Mouse (Mus musculus) liver, embryonic 15.5 days (tissue): ENCODE data around the gene Serpinc1. TPM values are rescaled to one million over a fixed set of nuclear protein-coding genes. Genes with fewer than 3 reads are reported as not detected.
"Not testable (repeated sequence)": the region's sequence is repeated elsewhere in the genome, so short reads cannot be mapped to it uniquely, and the experiment has no call there.

Experiments
- ATAC-seq: fragments of 200-750 bp; cut with Nextera tagmentation; 2 replicates; pipeline ENCODE4 v1.8.0; 2017; ENCODE audit warnings: moderate number of reproducible peaks, mild to moderate bottlenecking, moderate library complexity; ENCODE audit not compliant: insufficient read depth
- H3K27ac ChIP-seq: fragments of 300-500 bp; sonication (generic); replicated peaks from 2 replicates; pipeline ENCODE4 v1.5.1; 2015; ENCODE audit warnings: mild to moderate bottlenecking, inconsistent platforms
- H3K27me3 ChIP-seq: fragments of 300-500 bp; sonication (generic); 2 replicates; pipeline ENCODE4 v1.6.1; 2015; ENCODE audit warnings: mild to moderate bottlenecking, inconsistent platforms
- H3K36me3 ChIP-seq: fragments of 300-500 bp; sonication (generic); replicated peaks from 2 replicates; pipeline ENCODE4 v1.6.1; 2015; ENCODE audit warnings: moderate library complexity, mild to moderate bottlenecking, inconsistent platforms
- H3K4me1 ChIP-seq: fragments of 300-500 bp; sonication (generic); replicated peaks from 2 replicates; pipeline ENCODE4 v1.6.1; 2015; ENCODE audit warnings: inconsistent platforms
- H3K4me2 ChIP-seq: fragments of 300-500 bp; sonication (generic); 2 replicates; pipeline ENCODE4 v1.6.1; 2015; ENCODE audit warnings: moderate library complexity, mild to moderate bottlenecking, inconsistent platforms
- H3K4me3 ChIP-seq: fragments of 300-500 bp; sonication (generic); replicated peaks from 2 replicates; pipeline ENCODE4 v1.5.1; 2015; ENCODE audit warnings: mild to moderate bottlenecking, inconsistent platforms
- H3K9ac ChIP-seq: fragments of 300-500 bp; sonication (generic); 2 replicates; pipeline ENCODE4 v1.6.1; 2015; ENCODE audit warnings: moderate library complexity, mild to moderate bottlenecking, inconsistent platforms
- H3K9me3 ChIP-seq: fragments of 300-500 bp; sonication (generic); replicated peaks from 2 replicates; pipeline ENCODE4 v1.6.1; 2016; ENCODE audit warnings: inconsistent platforms
- WGBS: fragments of 180-500 bp; shearing (Covaris S2); methylation state at CpG from one replicate; pipeline ENCODE4 v1.1.7; 2015; ENCODE audit warnings: mixed read lengths; ENCODE audit not compliant: insufficient replicate concordance; 5-methylcytosine and 5-hydroxymethylcytosine counted together
- polyA plus RNA-seq: library from polyadenylated mRNA; unstranded; fragments of >200 nt; fragmentation: Nextera tagmentation; extraction: Ambion mirVana; gene quantifications from 2 replicates; pipeline ENCODE4 v1.2.1, GENCODE M21; 2015

Gene Serpinc1
- polyA plus RNA-seq, 1 experiment from 2014 or later: 916 TPM

GRCm38 (mm10) chr1:160984731-160985130, 6.3 kb downstream of the Serpinc1 start:
- H3K4me2 ChIP-seq: not testable (repeated sequence)

GRCm38 (mm10) chr1:160985477-160985876, 7.1 kb downstream of the Serpinc1 start:
- H3K27ac ChIP-seq: no peak overlapping the region
- H3K4me3 ChIP-seq: no peak overlapping the region
- 77% methylated on average over 6 of the region's 6 CpGs for WGBS

More at GRCm38 (mm10) chr1:160984731-160985130, 6.3 kb downstream of the Serpinc1 start:
- H3K27ac ChIP-seq, H3K36me3 ChIP-seq, H3K4me1 ChIP-seq, H3K9ac ChIP-seq, H3K9me3 ChIP-seq, ATAC-seq, H3K4me3 ChIP-seq, H3K27me3 ChIP-seq: not testable (repeated sequence)
- 48% methylated on average over 1 of the region's 1 CpGs for WGBS

GRCm38 (mm10) chr1:160986881-160987635, 8.7 kb downstream of the Serpinc1 start:
- Histone ChIP-seq H3K27ac (peak overlapping the region; percentile 70), H3K36me3 (no peaks in the 10 kb centered on the region), H3K4me1 (peaks cover 11% of the 10 kb centered on the region), H3K9ac (peak overlapping the region; percentile 21; the same call in 1 of the 2 replicates), H3K4me2 (peak overlapping the region; percentile 44; the same call in 1 of the 2 replicates), H3K4me3 (peak overlapping the region; percentile 45), H3K9me3 (no peaks in the 10 kb centered on the region), H3K27me3 (no peaks in the 10 kb centered on the region)
- peak; percentile 84 for ATAC-seq
- 74% methylated on average over 17 of the region's 17 CpGs for WGBS

More at GRCm38 (mm10) chr1:160985477-160985876, 7.1 kb downstream of the Serpinc1 start:
- Histone ChIP-seq H3K36me3 (no peaks in the 10 kb centered on the region), H3K9me3 (no peaks in the 10 kb centered on the region), H3K4me2 (no peak overlapping the region), H3K27me3 (no peaks in the 10 kb centered on the region), H3K4me1 (peaks cover 8% of the 10 kb centered on the region), H3K9ac (no peak overlapping the region)
- no peak for ATAC-seq

DNA sequence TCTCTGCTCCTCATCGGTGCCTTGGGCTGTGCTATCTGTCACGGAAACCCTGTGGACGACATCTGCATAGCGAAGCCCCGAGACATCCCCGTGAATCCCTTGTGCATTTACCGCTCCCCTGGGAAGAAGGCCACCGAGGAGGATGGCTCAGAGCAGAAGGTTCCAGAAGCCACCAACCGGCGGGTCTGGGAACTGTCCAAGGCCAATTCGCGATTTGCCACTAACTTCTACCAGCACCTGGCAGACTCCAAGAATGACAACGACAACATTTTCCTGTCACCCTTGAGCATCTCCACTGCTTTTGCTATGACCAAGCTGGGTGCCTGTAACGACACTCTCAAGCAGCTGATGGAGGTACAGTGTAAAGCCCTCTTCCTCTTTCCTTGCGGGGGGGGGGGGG, 11.0 kb downstream of the Serpinc1 start:
- ATAC-seq: no peak
- 73% methylated on average over 15 of the region's 15 CpGs for WGBS
- Histone ChIP-seq H3K27ac (no peak overlapping the region), H3K4me1 (peaks cover 11% of the 10 kb centered on the region), H3K9ac (no peak overlapping the region), H3K4me3 (peak overlapping the region; percentile 45), H3K4me2 (peak overlapping the region; percentile 44), H3K9me3 (no peaks in the 10 kb centered on the region), H3K36me3 (peaks cover 7% of the 10 kb centered on the region; the same call in 1 of the 2 replicates), H3K27me3 (no peaks in the 10 kb centered on the region)

DNA sequence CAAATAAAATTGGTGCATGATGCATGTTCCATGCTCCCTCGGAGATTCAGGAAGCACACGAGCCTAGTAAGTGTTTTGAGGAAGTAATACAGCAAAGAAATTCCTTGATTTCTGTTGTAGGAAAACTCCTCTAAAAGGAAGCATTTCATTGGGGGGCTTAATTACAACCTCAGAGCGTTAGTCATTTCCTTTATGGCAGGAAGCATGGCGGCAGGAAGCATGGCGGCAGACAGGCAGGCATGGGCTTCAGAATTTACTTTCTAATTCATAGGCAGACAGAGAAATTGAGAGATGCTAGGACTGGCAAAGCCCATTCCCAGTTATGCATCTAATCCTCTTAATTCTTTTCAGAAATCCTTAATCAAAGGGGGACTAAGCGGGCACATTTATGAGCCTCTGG, 15.5 kb downstream of the Serpinc1 start:
- no peaks in the 10 kb centered on the region for H3K27me3 ChIP-seq
- H3K4me3 ChIP-seq: no peak overlapping the region
- H3K4me1 ChIP-seq: peaks cover 3% of the 10 kb centered on the region; the same call in 1 of the 2 replicates
- ATAC-seq: no peak
- no peak overlapping the region for H3K4me2 ChIP-seq
- no peak overlapping the region for H3K9ac ChIP-seq
- H3K36me3 ChIP-seq: peaks cover 12% of the 10 kb centered on the region; the same call in 1 of the 2 replicates
- no peaks in the 10 kb centered on the region for H3K9me3 ChIP-seq
- no peak overlapping the region for H3K27ac ChIP-seq
- 51% methylated on average over 6 of the region's 6 CpGs for WGBS

GRCm38 (mm10) chr1:161004942-161005341, 26.6 kb downstream of the Serpinc1 start:
- Histone ChIP-seq H3K9ac (no peak overlapping the region), H3K4me1 (no peaks in the 10 kb centered on the region), H3K36me3 (peaks cover 24% of the 10 kb centered on the region), H3K4me3 (no peak overlapping the region), H3K27me3 (no peaks in the 10 kb centered on the region), H3K9me3 (no peaks in the 10 kb centered on the region), H3K4me2 (no peak overlapping the region), H3K27ac (no peak overlapping the region)
- 62% methylated on average over 4 of the region's 4 CpGs for WGBS
- no peak for ATAC-seq

GRCm38 (mm10) chr1:161005526-161005925, 27.1 kb downstream of the Serpinc1 start:
- H3K9ac ChIP-seq: no peak overlapping the region
- no peaks in the 10 kb centered on the region for H3K4me1 ChIP-seq
- 38% methylated on average over 3 of the region's 3 CpGs for WGBS
- H3K9me3 ChIP-seq: no peaks in the 10 kb centered on the region
- H3K4me2 ChIP-seq: no peak overlapping the region
- H3K4me3 ChIP-seq: no peak overlapping the region
- no peaks in the 10 kb centered on the region for H3K27me3 ChIP-seq
- no peak overlapping the region for H3K27ac ChIP-seq
- ATAC-seq: no peak
- peaks cover 24% of the 10 kb centered on the region for H3K36me3 ChIP-seq

DNA sequence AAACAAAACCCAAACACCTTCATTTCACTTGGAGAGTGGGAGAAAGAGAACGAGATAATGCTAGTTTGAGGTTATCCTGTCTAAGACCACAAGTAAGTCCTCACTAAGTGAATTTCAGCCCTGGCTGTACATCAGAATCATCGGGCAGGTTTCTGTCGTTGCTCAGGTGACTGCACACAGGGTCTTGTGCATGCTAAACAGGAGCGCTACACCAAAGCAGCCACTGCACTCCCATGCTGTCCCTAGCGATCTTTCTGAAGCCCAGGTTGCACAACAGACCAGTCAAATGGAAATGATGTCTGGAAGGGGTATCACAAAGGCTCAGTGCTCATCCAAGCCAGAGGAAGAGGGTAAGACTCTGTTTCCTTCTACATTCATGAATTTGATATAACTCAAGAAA, 28.1 kb downstream of the Serpinc1 start:
- WGBS: 65% methylated on average over 5 of the region's 5 CpGs
- no peaks in the 10 kb centered on the region for H3K27me3 ChIP-seq
- H3K4me1 ChIP-seq: no peaks in the 10 kb centered on the region
- H3K36me3 ChIP-seq: peaks cover 24% of the 10 kb centered on the region
- H3K4me2 ChIP-seq: no peak overlapping the region
- no peak overlapping the region for H3K27ac ChIP-seq
- H3K9ac ChIP-seq: no peak overlapping the region
- H3K4me3 ChIP-seq: no peak overlapping the region
- H3K9me3 ChIP-seq: no peaks in the 10 kb centered on the region
- ATAC-seq: no peak

- ATAC-seq: no peak
- Histone ChIP-seq H3K4me3 (no peak overlapping the region), H3K4me2 (no peak overlapping the region), H3K27me3 (no peaks in the 10 kb centered on the region), H3K36me3 (peaks cover 22% of the 10 kb centered on the region; the same call in 1 of the 2 replicates), H3K27ac (no peak overlapping the region), H3K9ac (no peak overlapping the region), H3K4me1 (no peaks in the 10 kb centered on the region), H3K9me3 (no peaks in the 10 kb centered on the region)
- WGBS: 64% methylated on average over 2 of the region's 2 CpGs
Measured at GRCm38 (mm10) chr1:161008038-161008437, 29.7 kb downstream of the Serpinc1 start.

DNA sequence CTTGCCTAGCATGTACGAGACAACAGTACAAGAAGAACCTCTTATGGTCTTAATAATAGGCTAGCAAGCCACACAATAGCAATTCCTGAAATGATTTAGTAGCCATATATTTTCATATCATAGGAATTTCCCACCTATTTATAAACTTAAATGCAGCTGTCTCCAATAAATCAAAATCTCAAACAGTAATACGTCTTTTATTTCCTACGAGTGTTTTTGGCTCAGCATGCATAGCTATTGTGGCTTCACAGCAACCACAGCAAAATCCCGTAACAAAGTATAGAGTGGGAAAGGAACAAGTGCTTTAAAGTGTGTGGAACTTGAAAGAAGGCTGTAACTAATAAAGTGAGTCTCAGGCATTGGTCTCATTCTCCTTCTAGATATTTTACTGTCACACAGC, 32.1 kb downstream of the Serpinc1 start:
- H3K9ac ChIP-seq: no peak overlapping the region
- H3K4me2 ChIP-seq: no peak overlapping the region
- no peak overlapping the region for H3K4me3 ChIP-seq
- H3K9me3 ChIP-seq: no peaks in the 10 kb centered on the region
- H3K4me1 ChIP-seq: no peaks in the 10 kb centered on the region
- no peak overlapping the region for H3K27ac ChIP-seq
- no peaks in the 10 kb centered on the region for H3K27me3 ChIP-seq
- 78% methylated on average over 4 of the region's 4 CpGs for WGBS
- ATAC-seq: no peak
- H3K36me3 ChIP-seq: 0 out of 2 replicates have a peak, but pooled peaks cover 7% of the 10 kb centered on the region

- Histone ChIP-seq H3K27me3 (no peaks in the 10 kb centered on the region), H3K9ac (no peak overlapping the region), H3K4me1 (no peaks in the 10 kb centered on the region), H3K4me2 (no peak overlapping the region), H3K36me3 (peaks cover 21% of the 10 kb centered on the region), H3K4me3 (no peak overlapping the region), H3K9me3 (no peaks in the 10 kb centered on the region), H3K27ac (no peak overlapping the region)
- 70% methylated on average over 2 of the region's 2 CpGs for WGBS
- ATAC-seq: no peak
Measured at GRCm38 (mm10) chr1:161016378-161016777, 38.0 kb downstream of the Serpinc1 start.
